Mouse (Mus musculus): Measurements from ENCODE around the gene Tmem132b.

DNA sequence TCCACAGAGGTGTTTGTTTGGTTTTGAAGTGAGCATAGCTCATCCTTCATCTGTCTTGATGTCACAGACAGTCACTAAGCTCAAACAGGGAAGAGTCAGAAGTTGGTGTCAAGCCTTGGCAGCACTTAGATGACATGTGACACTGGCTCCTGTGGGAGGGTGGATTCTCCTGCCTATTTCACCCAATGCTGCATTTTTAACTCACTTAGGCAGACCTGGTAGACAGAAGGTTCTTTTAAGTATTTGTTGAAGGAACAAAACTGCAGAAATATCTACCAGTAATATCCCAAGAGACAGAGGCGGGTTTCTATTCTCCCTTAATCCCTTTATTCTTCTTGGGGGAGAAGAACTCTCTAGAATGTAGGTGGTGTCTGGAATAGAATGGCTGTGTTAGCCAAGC lies 226.9 kb downstream of the Tmem132b start:
- TF ChIP-seq NELFE (IDR thresholded peaks at IDR 0.05; ENCODE audit: low read depth, low read length) = no peak
- no peak for TF ChIP-seq TBP (conservative IDR thresholded peaks at IDR 0.05; ENCODE audit: low read depth, low read length)
- no peak for TF ChIP-seq CTCF (conservative IDR thresholded peaks at IDR 0.05 in 1 of 2, IDR thresholded peaks at IDR 0.05 in 1 of 2; ENCODE audit: low read depth in 2 of 2, low read length in 2 of 2)
- no peak for TF ChIP-seq CHD1 (IDR thresholded peaks at IDR 0.05; ENCODE audit: low read depth, low read length)
- no peak for TF ChIP-seq POLR2A (IDR thresholded peaks at IDR 0.05; ENCODE audit: low read depth, low read length)
